ENCODE assay signal across 10 mouse cellular contexts in the genomic region with DNA sequence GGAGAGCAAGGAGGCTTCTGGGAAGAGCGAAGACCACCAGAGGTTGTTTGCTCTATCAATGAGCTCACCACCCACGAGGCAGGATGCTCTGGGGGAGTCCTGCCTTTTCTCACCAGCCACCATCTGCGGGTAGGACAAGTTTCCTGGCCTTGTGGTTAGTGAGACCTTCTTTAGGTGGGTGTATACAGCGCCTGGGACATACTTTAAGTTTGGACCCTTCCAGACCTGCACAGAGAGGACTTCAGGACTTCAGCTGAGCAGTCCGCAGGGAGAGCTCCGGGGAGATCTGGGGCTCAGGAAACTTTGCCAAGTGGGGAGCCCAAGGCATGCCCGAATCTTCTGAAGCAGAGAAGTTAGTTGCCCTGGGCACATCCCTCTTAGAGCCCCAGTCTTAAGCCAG. TPM values are rescaled to one million over a fixed set of nuclear protein-coding genes. Genes with fewer than 3 reads are reported as not detected.
DNase-seq lines count a peak whose midpoint lies in the region; ATAC-seq and TF ChIP-seq lines count a peak whose summit lies in the region.
"Had no signal": no experiment of that assay in that cellular context is flagged by ENCODE, and none has a peak within 500 bp of the region (broad histone marks: within the 10 kb centered on the region; RNA-seq: fewer than 3 reads in every experiment).

No protein-coding gene starts in this region.

- peak overlapping the region; percentile 50 for H3K4me3 ChIP-seq in heart, embryonic 15.5 days
- H3K4me3 ChIP-seq in ES-E14 (ENCODE audit: insufficient read depth in 1 of 2, low read depth in 1 of 2, low read length in 2 of 2, poor library complexity in 1 of 2, severe bottlenecking in 1 of 2) (peak overlapping the region; percentile 60 to 85), myocyte (peak overlapping the region; percentile 7)

- peaks cover 39% of the 10 kb centered on the region for H3K4me1 ChIP-seq in heart, embryonic 15.5 days (replicated peaks)
- peaks cover 0 to 18% of the 10 kb centered on the region in 2 experiments; a peak in 2 of 4 replicates for H3K4me1 ChIP-seq in ES-E14 (ENCODE audit: control insufficient read depth in 2 of 2, insufficient read depth in 2 of 2, low read length in 2 of 2, poor library complexity in 1 of 2)

- H3K9me3 ChIP-seq in heart, embryonic 15.5 days (replicated peaks) = no peaks in the 10 kb centered on the region
- no peaks in the 10 kb centered on the region for H3K9me3 ChIP-seq in ES-E14 (ENCODE audit: control insufficient read depth, insufficient read depth, low read depth, low read length)

- ATAC-seq in heart, embryonic 15.5 days (replicated peaks; ENCODE audit: insufficient number of reproducible peaks, insufficient read depth, low FRiP score, low read depth) = no peak
- ATAC-seq in inflammation-experienced regulatory T-cells, adult 6 months = peak; percentile 66
- no peak for ATAC-seq in megakaryocyte progenitor cell, adult 5-6 weeks (replicated peaks; ENCODE audit: poor library complexity)

- DNase-seq in heart, postnatal 4 days = no peak
- no peak for DNase-seq in ES-E14 (ENCODE audit: low read depth, low spot score)
- no peak for DNase-seq in cerebellum, adult 9-10 months
- no peak for DNase-seq in retina, postnatal 1 day

- TF ChIP-seq POLR2A in myocyte (IDR thresholded peaks at IDR 0.05; ENCODE audit: insufficient read length, low read depth) = no peak

- 30% methylated on average over 7 of the region's 7 CpGs for WGBS in heart, embryonic 15.5 days

- H3K9ac ChIP-seq in heart, embryonic 15.5 days = peak overlapping the region; percentile 59
- peak overlapping the region; percentile 45 for H3K9ac ChIP-seq in ES-E14 (ENCODE audit: insufficient read depth, low read depth, low read length, poor library complexity, severe bottlenecking)

- no peak overlapping the region for H3ac ChIP-seq in myocyte (ENCODE audit: control insufficient read depth, insufficient read length)

- H3K27me3 ChIP-seq in heart, embryonic 15.5 days = peaks cover 23% of the 10 kb centered on the region
- no peaks in the 10 kb centered on the region for H3K27me3 ChIP-seq in myocyte (ENCODE audit: control insufficient read depth, insufficient read depth, insufficient read length)

- no peaks in the 10 kb centered on the region for H3K36me3 ChIP-seq in heart, embryonic 15.5 days
- H3K36me3 ChIP-seq in ES-E14 (ENCODE audit: control insufficient read depth, insufficient read depth, low read length, poor library complexity, severe bottlenecking) (peaks cover 4% of the 10 kb centered on the region; the same call in 1 of the 2 replicates), myocyte (ENCODE audit: control insufficient read depth, insufficient read depth) (no peaks in the 10 kb centered on the region)

- peak overlapping the region; percentile 91 for H3K4me2 ChIP-seq in heart, embryonic 15.5 days
- peak overlapping the region; percentile 74 for H3K4me2 ChIP-seq in myocyte (ENCODE audit: low read depth)

- H3K79me2 ChIP-seq in myocyte (ENCODE audit: control insufficient read depth, insufficient read depth) = no peaks in the 10 kb centered on the region

- in situ Hi-C loops in ES-E14 (cut with MboI; ENCODE audit: low sequenced_read_pairs in 2 of 2, unreplicated experiment in 2 of 2) = no loop called here

- H3K27ac ChIP-seq in heart, embryonic 15.5 days = no peak overlapping the region
- no peak overlapping the region for H3K27ac ChIP-seq in ES-E14 (ENCODE audit: insufficient read depth, low read depth, low read length, poor library complexity, severe bottlenecking)

TF ChIP-seq in ES-E14, 5 proteins besides CTCF, POLR2A, EP300 and RAD21:
- no peak for TF ChIP-seq ZNF384 (IDR thresholded peaks at IDR 0.05; ENCODE audit: low read depth, low read length)
- TF ChIP-seq ZC3H11A (IDR thresholded peaks at IDR 0.05; ENCODE audit: borderline replicate concordance, low read depth, low read length) = no peak
- TF ChIP-seq HCFC1 (IDR thresholded peaks at IDR 0.05; ENCODE audit: borderline replicate concordance, insufficient read depth, low read length) = no peak
- no peak for TF ChIP-seq CHD2 (IDR thresholded peaks at IDR 0.05; ENCODE audit: low read depth, low read length)
- TF ChIP-seq MAFK (IDR thresholded peaks at IDR 0.05; ENCODE audit: insufficient read depth, low read depth, low read length) = no peak

TF ChIP-seq in myocyte, 11 proteins besides CTCF, POLR2A, EP300 and RAD21:
- TF ChIP-seq MAX (IDR thresholded peaks at IDR 0.05; ENCODE audit: low read depth) (no peak), TCF12 (IDR thresholded peaks at IDR 0.05; ENCODE audit: insufficient read depth, poor library complexity, severe bottlenecking) (no peak), MYOG (IDR thresholded peaks at IDR 0.05; ENCODE audit: control insufficient read depth in 1 of 3, insufficient read depth in 1 of 3, insufficient read length in 2 of 3, low read depth in 2 of 3) (no peak), USF1 (IDR thresholded peaks at IDR 0.05; ENCODE audit: low read depth) (no peak), TCF3 (IDR thresholded peaks at IDR 0.05; ENCODE audit: insufficient read length, low read depth) (no peak), SRF (IDR thresholded peaks at IDR 0.05; ENCODE audit: control insufficient read depth, insufficient read length, low read depth) (no peak), E2F4 (IDR thresholded peaks at IDR 0.05; ENCODE audit: insufficient read depth) (no peak), POLR2AphosphoS2 (IDR thresholded peaks at IDR 0.05; ENCODE audit: insufficient read length, low read depth) (no peak), MYOD1 (IDR thresholded peaks at IDR 0.05; ENCODE audit: control insufficient read depth in 1 of 3, insufficient read length in 2 of 3, low read depth in 2 of 3) (no peak), CEBPB (IDR thresholded peaks at IDR 0.05; ENCODE audit: insufficient read depth, poor library complexity, severe bottlenecking) (no peak), REST (IDR thresholded peaks at IDR 0.05; ENCODE audit: insufficient read depth, insufficient read length) (no peak)

RNA-seq across cellular contexts. Expression of a gene that starts 0.5 kb away (rescaled TPM):
- polyA plus RNA-seq in heart, embryonic 15.5 days (2015; fragmentation: Nextera tagmentation; extraction: Ambion mirVana) = 2.0 and 2.5 TPM in 2 replicates
- total RNA-seq in heart, postnatal 4 days (2021) = under 1 TPM; 0.55 to 0.63 TPM
- 4.2 and 8.2 TPM in 2 replicates for total RNA-seq in ES-E14 (2012; rRNA removed)
- polyA plus RNA-seq in inflammation-experienced regulatory T-cells, adult 6 months (2017; shearing (Covaris generic)) = 10 to 100 TPM in 1 of 3 experiments, 1 to 10 TPM in 2; 2.6 to 13.9 (median 3.9) TPM
- 1.3 TPM for polyA plus RNA-seq in myocyte (2012; fragmentation: generic; extraction: Trizol)
- total RNA-seq in megakaryocyte progenitor cell, adult 5-6 weeks (2015) = 0.30 TPM in 1 of 2 replicates, not detected in the other
- total RNA-seq in megakaryocyte progenitor cell, adult 5-6 weeks (2017) = not detected in 2 replicates
- total RNA-seq: common myeloid progenitor, adult 5-6 weeks; MEL had no signal

RNA-seq across cellular contexts. Expression of a gene that starts 15.9 kb away (rescaled TPM):
- 37.0 and 44.4 TPM in 2 replicates for polyA plus RNA-seq in heart, embryonic 15.5 days (2015; fragmentation: Nextera tagmentation; extraction: Ambion mirVana)
- total RNA-seq in heart, postnatal 4 days (2021) = 10 to 100 TPM; 24.3 to 27.4 TPM
- total RNA-seq in ES-E14 (2012; rRNA removed) = 10.8 and 15.0 TPM in 2 replicates
- polyA plus RNA-seq in inflammation-experienced regulatory T-cells, adult 6 months (2017; shearing (Covaris generic)) = 10 to 100 TPM; 30.5 to 56.1 (median 31.2) TPM
- 36.3 TPM for polyA plus RNA-seq in myocyte (2012; fragmentation: generic; extraction: Trizol)
- total RNA-seq in megakaryocyte progenitor cell, adult 5-6 weeks (2015) = 26.6 and 33.3 TPM in 2 replicates
- 32.8 and 33.2 TPM in 2 replicates for total RNA-seq in megakaryocyte progenitor cell, adult 5-6 weeks (2017)

RNA-seq across cellular contexts. Expression of a gene that starts 16.0 kb away (rescaled TPM):
- polyA plus RNA-seq in heart, embryonic 15.5 days (2015; fragmentation: Nextera tagmentation; extraction: Ambion mirVana) = 23.0 and 25.6 TPM in 2 replicates
- 10 to 100 TPM; 16.2 to 22.4 TPM for total RNA-seq in heart, postnatal 4 days (2021)
- 79.8 and 96.0 TPM in 2 replicates for total RNA-seq in ES-E14 (2012; rRNA removed)
- polyA plus RNA-seq in inflammation-experienced regulatory T-cells, adult 6 months (2017; shearing (Covaris generic)) = 10 to 100 TPM in 1 of 3 experiments, 1 to 10 TPM in 2; 8.1 to 12.5 (median 9.3) TPM
- 31.5 TPM for polyA plus RNA-seq in myocyte (2012; fragmentation: generic; extraction: Trizol)
- 17.3 and 26.8 TPM in 2 replicates for total RNA-seq in megakaryocyte progenitor cell, adult 5-6 weeks (2015)
- total RNA-seq in megakaryocyte progenitor cell, adult 5-6 weeks (2017) = 11.2 and 14.9 TPM in 2 replicates

RNA-seq across cellular contexts. Expression of a gene that starts 16.8 kb away (rescaled TPM):
- 13.3 and 18.9 TPM in 2 replicates for polyA plus RNA-seq in heart, embryonic 15.5 days (2015; fragmentation: Nextera tagmentation; extraction: Ambion mirVana)
- 1 to 10 TPM; 8.0 to 8.4 TPM for total RNA-seq in heart, postnatal 4 days (2021)
- total RNA-seq in ES-E14 (2012; rRNA removed) = 30.4 and 35.2 TPM in 2 replicates
- polyA plus RNA-seq in inflammation-experienced regulatory T-cells, adult 6 months (2017; shearing (Covaris generic)) = 10 to 100 TPM in 2 of 3 experiments, 1 to 10 TPM in 1; 6.6 to 15.3 (median 12.7) TPM
- polyA plus RNA-seq in myocyte (2012; fragmentation: generic; extraction: Trizol) = 85.3 TPM
- total RNA-seq in megakaryocyte progenitor cell, adult 5-6 weeks (2015) = 3.4 and 3.8 TPM in 2 replicates
- 3.2 and 5.6 TPM in 2 replicates for total RNA-seq in megakaryocyte progenitor cell, adult 5-6 weeks (2017)

RNA-seq across cellular contexts. Expression of a gene that starts 27.3 kb away (rescaled TPM):
- polyA plus RNA-seq in heart, embryonic 15.5 days (2015; fragmentation: Nextera tagmentation; extraction: Ambion mirVana) = 176 and 197 TPM in 2 replicates
- total RNA-seq in heart, postnatal 4 days (2021) = 10 to 100 TPM; 59.7 to 69.2 TPM
- total RNA-seq in ES-E14 (2012; rRNA removed) = 78.7 and 107 TPM in 2 replicates
- polyA plus RNA-seq in inflammation-experienced regulatory T-cells, adult 6 months (2017; shearing (Covaris generic)) = 100 to 1,000 TPM; 664 to 875 (median 733) TPM
- polyA plus RNA-seq in myocyte (2012; fragmentation: generic; extraction: Trizol) = not detected
- 123 and 166 TPM in 2 replicates for total RNA-seq in megakaryocyte progenitor cell, adult 5-6 weeks (2015)
- total RNA-seq in megakaryocyte progenitor cell, adult 5-6 weeks (2017) = 94.4 and 117 TPM in 2 replicates

Comparison
In these comparisons a context has a peak if more than half of its experiments do, and no peak if none do; other contexts are left out.
1. H3K4me3 ChIP-seq: peak in every context shown above with its lines; median percentile 72 in ES-E14; 50 in heart, embryonic 15.5 days; 7 in myocyte.